Mouse (Mus musculus): ENCODE measurements around the gene Ppfia3. TPM values are rescaled to one million over a fixed set of nuclear protein-coding genes. Genes with fewer than 3 reads are reported as not detected.

Ppfia3 gene
- polyA plus RNA-seq, 1 experiment from 2014 or later = 10.7 TPM

DNA sequence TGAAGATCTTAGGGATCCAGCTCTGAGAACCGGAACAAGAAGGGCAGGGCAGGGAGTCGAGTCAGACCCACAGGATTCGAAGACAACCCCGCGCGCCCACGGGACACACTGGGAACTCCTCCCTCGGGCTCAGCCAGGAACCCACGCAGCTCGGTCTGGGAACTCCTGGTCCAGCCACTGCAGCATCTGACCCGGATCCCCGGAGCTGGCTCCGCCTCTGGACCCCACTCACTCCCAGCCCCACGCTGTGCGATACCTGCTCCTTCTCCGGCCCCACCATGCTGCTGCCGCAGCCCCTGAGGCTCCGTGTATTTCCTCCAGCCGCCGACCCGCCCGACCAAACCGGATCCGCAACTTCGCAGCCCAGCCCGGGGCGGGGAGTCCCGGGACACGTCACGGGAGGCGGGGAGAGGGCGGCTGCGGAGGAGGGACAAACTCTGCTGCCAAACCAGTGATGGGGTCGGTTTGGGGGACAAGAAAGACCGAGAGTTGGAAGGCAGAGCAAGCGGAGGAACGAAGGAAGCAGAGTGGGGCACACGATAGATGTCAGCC is 33.3 kb downstream of the Ppfia3 start, which contains the start of gene Trpm4:
Gene Trpm4 (minus strand): TSS at position 350 of the 552 bp plus-strand sequence.
- WGBS = under 1% methylated on average over 38 of the region's 38 CpGs
- peak within 1 kb of the TSS; percentile 53 for H3K4me3 ChIP-seq (ENCODE audit: low read depth, low read length)
- ATAC-seq = peak; percentile 78
- H3K9me3 ChIP-seq (replicated peaks; ENCODE audit: control insufficient read depth, low read length) = no peaks in the 10 kb centered on the region
- H3K27me3 ChIP-seq (replicated peaks; ENCODE audit: control insufficient read depth, insufficient read depth, low read length) = peaks cover 3% of the 10 kb centered on the region
- peaks cover 10% of the 10 kb centered on the region for H3K4me1 ChIP-seq (ENCODE audit: control insufficient read depth, insufficient read depth, low read length)
- H3K36me3 ChIP-seq (ENCODE audit: control insufficient read depth, insufficient read depth, low read length) = no peaks in the 10 kb centered on the region
- H3K4me2 ChIP-seq (ENCODE audit: low read length) = peak within 1 kb of the TSS; percentile 92
- peak within 1 kb of the TSS; percentile 27; the same call in 1 of the 2 replicates for H3K27ac ChIP-seq (ENCODE audit: low read depth, low read length)
- H3K9ac ChIP-seq (ENCODE audit: low read length) = peak within 1 kb of the TSS; percentile 71
- DNase-seq (ENCODE audit: low spot score) = peak; percentile 80

GRCm38 (mm10) chr7:45332685-45333425 is 34.0 kb downstream of the Ppfia3 start:
- Histone ChIP-seq H3K27me3 (replicated peaks; ENCODE audit: control insufficient read depth, insufficient read depth, low read length) (peaks cover 3% of the 10 kb centered on the region), H3K4me2 (ENCODE audit: low read length) (peak overlapping the region; percentile 92), H3K27ac (ENCODE audit: low read depth, low read length) (0 out of 2 replicates have a peak overlapping the region, but pooled peaks have one; percentile 27), H3K9ac (ENCODE audit: low read length) (peak overlapping the region; percentile 71), H3K36me3 (ENCODE audit: control insufficient read depth, insufficient read depth, low read length) (no peaks in the 10 kb centered on the region), H3K9me3 (replicated peaks; ENCODE audit: control insufficient read depth, low read length) (no peaks in the 10 kb centered on the region), H3K4me1 (ENCODE audit: control insufficient read depth, insufficient read depth, low read length) (peaks cover 7% of the 10 kb centered on the region), H3K4me3 (ENCODE audit: low read depth, low read length) (peak overlapping the region; percentile 53)
- peak; percentile 49 for ATAC-seq
- DNase-seq (ENCODE audit: low spot score) = peak; percentile 54
- 3% methylated on average over 22 of the region's 22 CpGs for WGBS

DNA sequence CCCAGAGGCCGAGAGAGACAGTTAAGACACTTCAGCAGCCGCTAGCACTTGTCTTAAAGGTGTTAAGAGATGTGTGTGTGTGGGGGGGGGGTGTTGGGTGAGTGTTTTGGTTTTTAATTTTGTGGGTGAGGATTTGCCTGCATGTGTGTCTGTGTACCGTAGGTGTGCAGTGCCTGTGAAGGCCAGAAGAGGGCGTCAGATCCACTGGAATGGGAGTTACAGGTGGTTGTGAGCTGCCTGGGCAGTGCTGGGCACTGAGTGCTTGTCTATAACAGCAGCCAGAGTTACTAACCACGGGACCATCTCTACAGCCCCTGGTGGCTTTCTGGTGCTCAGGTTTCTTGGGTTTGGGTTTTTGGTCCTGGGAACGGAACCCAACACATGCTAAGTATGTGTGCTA is 35.3 kb downstream of the Ppfia3 start:
- DNase-seq (ENCODE audit: low spot score) = no peak

DNA sequence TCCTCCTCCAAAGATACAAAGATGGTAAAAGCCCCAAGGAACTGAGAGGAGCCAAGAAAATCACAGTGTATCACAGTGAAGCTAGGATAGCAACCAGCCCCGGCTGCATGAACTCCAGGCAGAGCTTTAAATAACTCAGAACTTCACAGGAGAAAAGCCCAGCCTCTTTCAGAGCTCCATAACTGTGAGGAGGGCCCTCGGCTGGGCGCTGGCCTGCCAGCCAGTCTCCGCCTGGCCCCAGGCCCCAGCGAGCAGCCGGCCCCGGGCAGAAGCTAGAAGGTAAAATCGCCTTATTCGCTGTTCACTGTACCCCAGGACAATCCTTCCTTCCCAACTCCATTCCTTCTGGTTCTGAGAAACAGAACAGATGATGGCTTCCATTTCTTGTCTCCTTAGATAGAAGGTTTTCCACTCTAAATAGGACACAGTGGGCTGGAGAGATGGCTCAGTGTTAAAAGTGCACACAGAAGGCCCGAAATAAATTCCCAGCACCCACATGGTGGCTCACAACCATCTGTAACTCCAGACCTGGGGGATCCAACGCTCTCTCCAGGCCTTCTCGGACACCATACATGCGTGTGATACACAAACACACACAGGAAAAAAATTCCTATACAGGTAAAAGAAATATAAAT is 37.9 kb downstream of the Ppfia3 start:
- WGBS = 79% methylated on average over 13 of the region's 13 CpGs
- DNase-seq (ENCODE audit: low spot score) = no peak
- H3K4me2 ChIP-seq (ENCODE audit: low read length) = no peak overlapping the region

More for the DNA sequence above, 35.3 kb downstream of the Ppfia3 start:
- H3K4me1 ChIP-seq (ENCODE audit: control insufficient read depth, insufficient read depth, low read length) = peaks cover 7% of the 10 kb centered on the region
- ATAC-seq = no peak
- no peak overlapping the region for H3K4me3 ChIP-seq (ENCODE audit: low read depth, low read length)
- no peak overlapping the region for H3K27ac ChIP-seq (ENCODE audit: low read depth, low read length)
- H3K4me2 ChIP-seq (ENCODE audit: low read length) = no peak overlapping the region
- no peaks in the 10 kb centered on the region for H3K9me3 ChIP-seq (replicated peaks; ENCODE audit: control insufficient read depth, low read length)
- no peak overlapping the region for H3K9ac ChIP-seq (ENCODE audit: low read length)
- no peaks in the 10 kb centered on the region for H3K36me3 ChIP-seq (ENCODE audit: control insufficient read depth, insufficient read depth, low read length)
- H3K27me3 ChIP-seq (replicated peaks; ENCODE audit: control insufficient read depth, insufficient read depth, low read length) = no peaks in the 10 kb centered on the region; the same call in 1 of the 2 replicates
- 85% methylated on average over 6 of the region's 6 CpGs for WGBS

DNA sequence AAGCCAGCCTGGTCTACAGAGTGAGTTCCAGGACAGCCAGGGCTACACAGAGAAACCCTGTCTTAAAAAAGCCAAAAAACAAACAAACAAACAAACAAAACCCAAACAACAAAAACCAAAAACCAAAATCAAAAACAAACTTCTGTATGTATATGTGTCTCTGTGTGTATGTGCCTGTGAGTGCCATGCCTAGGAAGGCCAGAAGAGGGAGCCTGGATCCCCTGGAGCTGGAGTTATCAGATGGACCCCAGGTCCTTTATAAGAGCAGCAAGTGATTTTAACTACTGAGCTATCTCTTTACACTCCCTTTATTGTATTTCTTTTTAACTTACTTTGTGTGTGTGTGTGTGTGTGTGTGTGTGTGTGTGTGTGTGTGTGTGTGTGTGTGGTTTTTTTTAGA is 41.0 kb downstream of the Ppfia3 start:
- Histone ChIP-seq H3K9me3 (replicated peaks; ENCODE audit: control insufficient read depth, low read length) (no peaks in the 10 kb centered on the region), H3K27ac (ENCODE audit: low read depth, low read length) (no peak overlapping the region), H3K9ac (ENCODE audit: low read length) (no peak overlapping the region), H3K36me3 (ENCODE audit: control insufficient read depth, insufficient read depth, low read length) (no peaks in the 10 kb centered on the region), H3K27me3 (replicated peaks; ENCODE audit: control insufficient read depth, insufficient read depth, low read length) (no peaks in the 10 kb centered on the region), H3K4me1 (ENCODE audit: control insufficient read depth, insufficient read depth, low read length) (no peaks in the 10 kb centered on the region), H3K4me2 (ENCODE audit: low read length) (no peak overlapping the region), H3K4me3 (ENCODE audit: low read depth, low read length) (no peak overlapping the region)
- no peak for ATAC-seq
- no peak for DNase-seq (ENCODE audit: low spot score)

More for the DNA sequence above, 37.9 kb downstream of the Ppfia3 start:
- peaks cover 7% of the 10 kb centered on the region for H3K4me1 ChIP-seq (ENCODE audit: control insufficient read depth, insufficient read depth, low read length)
- H3K4me3 ChIP-seq (ENCODE audit: low read depth, low read length) = no peak overlapping the region
- no peaks in the 10 kb centered on the region for H3K9me3 ChIP-seq (replicated peaks; ENCODE audit: control insufficient read depth, low read length)
- H3K36me3 ChIP-seq (ENCODE audit: control insufficient read depth, insufficient read depth, low read length) = no peaks in the 10 kb centered on the region
- no peak overlapping the region for H3K9ac ChIP-seq (ENCODE audit: low read length)
- no peak overlapping the region for H3K27ac ChIP-seq (ENCODE audit: low read depth, low read length)
- no peak for ATAC-seq
- no peaks in the 10 kb centered on the region for H3K27me3 ChIP-seq (replicated peaks; ENCODE audit: control insufficient read depth, insufficient read depth, low read length)

DNA sequence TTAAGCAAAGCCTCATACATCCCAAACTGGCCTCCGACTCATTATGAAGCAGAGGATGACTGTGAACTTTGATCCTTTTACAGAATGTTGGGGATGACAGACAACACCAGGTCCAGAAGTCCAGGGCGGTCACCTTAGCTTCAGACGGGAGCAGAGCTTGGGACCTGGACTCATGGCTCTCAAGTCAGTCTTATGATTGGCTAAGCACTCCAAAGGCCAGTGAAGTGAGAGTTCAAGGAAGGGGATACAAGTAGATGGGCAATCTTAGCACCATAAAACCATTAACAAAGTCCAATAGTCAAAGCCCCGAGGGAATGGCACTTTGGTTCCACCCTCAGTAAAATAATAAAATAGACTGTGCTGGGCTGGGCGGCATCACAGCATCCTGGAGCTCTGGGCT is 43.8 kb downstream of the Ppfia3 start:
- H3K4me2 ChIP-seq (ENCODE audit: low read length) = no peak overlapping the region
- H3K27me3 ChIP-seq (replicated peaks; ENCODE audit: control insufficient read depth, insufficient read depth, low read length) = no peaks in the 10 kb centered on the region
- no peak overlapping the region for H3K4me3 ChIP-seq (ENCODE audit: low read depth, low read length)
- 91% methylated on average over 5 of the region's 5 CpGs for WGBS
- H3K4me1 ChIP-seq (ENCODE audit: control insufficient read depth, insufficient read depth, low read length) = no peaks in the 10 kb centered on the region
- DNase-seq (ENCODE audit: low spot score) (no peak), ATAC-seq (no peak)
- H3K36me3 ChIP-seq (ENCODE audit: control insufficient read depth, insufficient read depth, low read length) = no peaks in the 10 kb centered on the region
- no peak overlapping the region for H3K27ac ChIP-seq (ENCODE audit: low read depth, low read length)
- H3K9me3 ChIP-seq (replicated peaks; ENCODE audit: control insufficient read depth, low read length) = no peaks in the 10 kb centered on the region
- no peak overlapping the region for H3K9ac ChIP-seq (ENCODE audit: low read length)

DNA sequence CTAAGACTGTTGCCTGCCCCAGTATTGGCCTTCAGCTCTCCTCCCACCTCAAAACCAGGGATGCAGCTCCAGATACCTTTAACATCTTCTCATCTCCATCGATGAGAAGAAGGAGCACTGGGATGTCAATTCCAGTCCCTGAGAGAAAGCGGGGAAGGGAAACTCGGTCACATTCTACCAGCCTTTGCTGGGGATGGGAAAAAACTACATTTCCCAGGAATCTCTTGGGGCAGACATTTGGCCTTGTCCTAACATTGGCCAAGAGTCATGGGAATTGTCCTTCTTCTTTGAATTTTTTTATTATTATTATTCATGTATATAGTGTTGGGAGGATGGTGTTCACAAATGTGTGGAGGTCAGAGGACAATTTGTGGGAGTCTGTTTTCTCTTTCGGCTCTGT is 44.6 kb downstream of the Ppfia3 start:
- ATAC-seq = no peak
- H3K4me1 ChIP-seq (ENCODE audit: control insufficient read depth, insufficient read depth, low read length) = no peaks in the 10 kb centered on the region
- H3K27ac ChIP-seq (ENCODE audit: low read depth, low read length) = no peak overlapping the region
- no peaks in the 10 kb centered on the region for H3K9me3 ChIP-seq (replicated peaks; ENCODE audit: control insufficient read depth, low read length)
- H3K36me3 ChIP-seq (ENCODE audit: control insufficient read depth, insufficient read depth, low read length) = no peaks in the 10 kb centered on the region
- no peak overlapping the region for H3K9ac ChIP-seq (ENCODE audit: low read length)
- no peak for DNase-seq (ENCODE audit: low spot score)
- H3K4me3 ChIP-seq (ENCODE audit: low read depth, low read length) = no peak overlapping the region
- H3K4me2 ChIP-seq (ENCODE audit: low read length) = no peak overlapping the region
- 89% methylated on average over 4 of the region's 4 CpGs for WGBS
- H3K27me3 ChIP-seq (replicated peaks; ENCODE audit: control insufficient read depth, insufficient read depth, low read length) = no peaks in the 10 kb centered on the region

DNA sequence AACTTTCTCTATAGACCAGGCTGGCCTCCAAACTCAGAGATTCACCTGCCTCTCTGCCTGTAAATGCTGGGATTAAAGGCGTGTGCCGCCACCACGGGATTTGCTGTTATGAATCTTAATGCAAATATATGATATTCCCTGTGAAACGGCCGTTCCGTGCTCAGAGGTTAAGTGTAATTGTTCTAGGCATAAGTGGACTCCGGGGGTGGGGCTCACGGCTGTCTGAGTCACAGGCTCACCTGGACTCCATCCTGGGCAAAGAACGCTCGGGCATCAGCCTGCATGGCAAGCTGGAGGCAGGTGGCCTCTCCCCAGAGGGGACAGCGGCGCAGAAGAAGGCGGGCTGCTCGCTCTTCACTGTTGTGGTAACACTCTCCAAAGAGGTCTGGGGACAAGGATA is 50.3 kb downstream of the Ppfia3 start:
- no peak overlapping the region for H3K9ac ChIP-seq (ENCODE audit: low read length)
- no peaks in the 10 kb centered on the region for H3K9me3 ChIP-seq (replicated peaks; ENCODE audit: control insufficient read depth, low read length)
- no peak overlapping the region for H3K27ac ChIP-seq (ENCODE audit: low read depth, low read length)
- ATAC-seq = no peak
- no peak overlapping the region for H3K4me2 ChIP-seq (ENCODE audit: low read length)
- H3K4me3 ChIP-seq (ENCODE audit: low read depth, low read length) = no peak overlapping the region
- DNase-seq (ENCODE audit: low spot score) = no peak
- peaks cover 5% of the 10 kb centered on the region; the same call in 1 of the 2 replicates for H3K4me1 ChIP-seq (ENCODE audit: control insufficient read depth, insufficient read depth, low read length)
- 91% methylated on average over 14 of the region's 14 CpGs for WGBS
- H3K36me3 ChIP-seq (ENCODE audit: control insufficient read depth, insufficient read depth, low read length) = no peaks in the 10 kb centered on the region
- H3K27me3 ChIP-seq (replicated peaks; ENCODE audit: control insufficient read depth, insufficient read depth, low read length) = no peaks in the 10 kb centered on the region
